ENCODE assay signal across 21 mouse cellular contexts in the genomic region with DNA sequence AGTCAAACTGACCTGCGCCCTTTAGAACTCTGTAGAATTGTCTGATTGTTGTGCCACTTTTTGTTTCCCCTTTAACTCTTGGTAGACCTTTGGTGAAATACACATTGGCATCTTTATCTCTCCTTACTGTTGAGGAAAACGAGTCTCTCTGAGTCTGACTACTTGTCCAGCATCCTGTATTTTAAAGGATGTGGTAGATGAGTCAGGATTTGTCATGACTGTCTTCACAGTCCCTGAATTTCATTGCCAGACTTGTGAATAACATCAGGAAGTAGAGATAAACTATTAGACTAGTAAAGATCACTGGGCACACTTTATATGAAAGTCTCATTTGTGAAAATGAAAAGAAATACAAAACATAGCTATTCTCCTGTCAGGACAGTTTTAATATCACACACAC.
"Had no signal": no experiment of that assay in that cellular context is flagged by ENCODE, and none has a peak within 500 bp of the region (broad histone marks: within the 10 kb centered on the region; RNA-seq: fewer than 3 reads in every experiment).

No protein-coding gene starts in this region.

- H3K4me3 ChIP-seq: layer of hippocampus, adult 2 months; left cerebral cortex, adult 2 months; limb, embryonic 12.5 days; limb, embryonic 15.5 days; megakaryocyte, embryonic 14.5 days; midbrain, embryonic 10.5 days; midbrain, embryonic 13.5 days had no signal

- H3K4me2 ChIP-seq: limb, embryonic 12.5 days; limb, embryonic 15.5 days; liver, embryonic 11.5 days; lung, embryonic 14.5 days; midbrain, embryonic 13.5 days had no signal

- H3K36me3 ChIP-seq: limb, embryonic 12.5 days; limb, embryonic 15.5 days; midbrain, embryonic 10.5 days; midbrain, embryonic 13.5 days had no signal

- H3K27me3 ChIP-seq: limb, embryonic 12.5 days; limb, embryonic 15.5 days; megakaryocyte, embryonic 14.5 days; midbrain, embryonic 13.5 days had no signal

- DNase-seq: kidney, adult 2 months; kidney, postnatal 25 days; layer of hippocampus, postnatal 36 days; left cerebral cortex, postnatal 4 days; liver, postnatal 0 days; lung, embryonic 14.5 days; right cerebral cortex, adult 18-20 months; right cerebral cortex, postnatal 14 days; right cerebral cortex, postnatal 4 days; thymus, adult 2 months; thymus, postnatal 14 days had no signal

- ATAC-seq: liver, postnatal 0 days; lung, postnatal 0 days; midbrain, embryonic 13.5 days; midbrain, embryonic 16.5 days had no signal
